In genomic region chr4:114346068-114346747, GRCm38 (mm10) we compare ENCODE assay signal across 8 mouse cellular contexts.
DNase-seq lines count a peak whose midpoint lies in the region; ATAC-seq and TF ChIP-seq lines count a peak whose summit lies in the region.

No protein-coding gene starts in this region.

- H3K27ac ChIP-seq in hindbrain, embryonic 11.5 days (ENCODE audit: low read depth, low read length): no peak overlapping the region
- H3K27ac ChIP-seq in hindbrain, embryonic 13.5 days: no peak overlapping the region
- H3K27ac ChIP-seq in layer of hippocampus, adult 2 months: no peak overlapping the region
- H3K27ac ChIP-seq in midbrain, embryonic 15.5 days: no peak overlapping the region

- no peaks in the 10 kb centered on the region for H3K4me1 ChIP-seq in hindbrain, embryonic 11.5 days (replicated peaks; ENCODE audit: control insufficient read depth, insufficient read depth, low read length)
- H3K4me1 ChIP-seq in hindbrain, embryonic 13.5 days (replicated peaks): no peaks in the 10 kb centered on the region
- no peaks in the 10 kb centered on the region for H3K4me1 ChIP-seq in E14TG2a.4 (replicated peaks; ENCODE audit: low read depth, low read length)
- no peaks in the 10 kb centered on the region for H3K4me1 ChIP-seq in midbrain, embryonic 15.5 days

- H3K9me3 ChIP-seq in hindbrain, embryonic 11.5 days (ENCODE audit: control insufficient read depth, low read length): no peaks in the 10 kb centered on the region
- H3K9me3 ChIP-seq in hindbrain, embryonic 13.5 days: no peaks in the 10 kb centered on the region
- H3K9me3 ChIP-seq in E14TG2a.4 (ENCODE audit: low read length): peaks cover 14% of the 10 kb centered on the region
- H3K9me3 ChIP-seq in midbrain, embryonic 15.5 days: no peaks in the 10 kb centered on the region

- H3K36me3 ChIP-seq in hindbrain, embryonic 11.5 days (ENCODE audit: control insufficient read depth, insufficient read depth, low read length): no peaks in the 10 kb centered on the region
- H3K36me3 ChIP-seq in hindbrain, embryonic 13.5 days: no peaks in the 10 kb centered on the region
- H3K36me3 ChIP-seq in E14TG2a.4 (ENCODE audit: insufficient read depth, low read length): no peaks in the 10 kb centered on the region
- H3K36me3 ChIP-seq in midbrain, embryonic 15.5 days (replicated peaks): no peaks in the 10 kb centered on the region

- H3K27me3 ChIP-seq in hindbrain, embryonic 11.5 days (ENCODE audit: control insufficient read depth, insufficient read depth, low read length): no peaks in the 10 kb centered on the region
- H3K27me3 ChIP-seq in hindbrain, embryonic 13.5 days: no peaks in the 10 kb centered on the region
- no peaks in the 10 kb centered on the region for H3K27me3 ChIP-seq in E14TG2a.4 (ENCODE audit: insufficient read depth, low read length)
- no peaks in the 10 kb centered on the region for H3K27me3 ChIP-seq in midbrain, embryonic 15.5 days (replicated peaks)

- no peak for ATAC-seq in hindbrain, embryonic 11.5 days (ENCODE audit: low FRiP score)
- ATAC-seq in hindbrain, embryonic 13.5 days (ENCODE audit: low FRiP score): no peak
- ATAC-seq in granulocyte monocyte progenitor cell, adult 5-6 weeks (replicated peaks; ENCODE audit: poor library complexity, severe bottlenecking): peak; percentile 66
- ATAC-seq in midbrain, embryonic 15.5 days (replicated peaks): no peak

- no peak overlapping the region for H3K9ac ChIP-seq in hindbrain, embryonic 11.5 days (ENCODE audit: low read depth, low read length)
- no peak overlapping the region for H3K9ac ChIP-seq in hindbrain, embryonic 13.5 days
- no peak overlapping the region for H3K9ac ChIP-seq in midbrain, embryonic 15.5 days

- no peak overlapping the region for H3K4me3 ChIP-seq in hindbrain, embryonic 11.5 days (ENCODE audit: low read depth, low read length)
- H3K4me3 ChIP-seq in hindbrain, embryonic 13.5 days: no peak overlapping the region
- H3K4me3 ChIP-seq in E14TG2a.4 (replicated peaks; ENCODE audit: low read length): no peak overlapping the region
- no peak overlapping the region for H3K4me3 ChIP-seq in layer of hippocampus, adult 2 months
- H3K4me3 ChIP-seq in midbrain, embryonic 15.5 days: no peak overlapping the region

- no peak overlapping the region for H3K4me2 ChIP-seq in hindbrain, embryonic 11.5 days (replicated peaks; ENCODE audit: low read depth, low read length)
- H3K4me2 ChIP-seq in hindbrain, embryonic 13.5 days: no peak overlapping the region
- no peak overlapping the region for H3K4me2 ChIP-seq in midbrain, embryonic 15.5 days

- 0% methylated on average over 2 of the region's 2 CpGs for WGBS in hindbrain, embryonic 11.5 days
- 3% methylated on average over 2 of the region's 2 CpGs for WGBS in hindbrain, embryonic 13.5 days
- WGBS in midbrain, embryonic 15.5 days: 1% methylated on average over 2 of the region's 2 CpGs

- TF ChIP-seq CTCF in E14TG2a.4 (conservative IDR thresholded peaks at IDR 0.05; ENCODE audit: low read length): peak; percentile 48
- TF ChIP-seq CTCF in layer of hippocampus, adult 2 months (conservative IDR thresholded peaks at IDR 0.05): peak; percentile 88

- DNase-seq in hindbrain, embryonic 11.5 days (ENCODE audit: low spot score): peak; percentile 58
- DNase-seq in adrenal gland, postnatal 25 days: peak; percentile 66
- peak; percentile 35 to 53 for DNase-seq in layer of hippocampus, adult 2 months (ENCODE audit: low spot score in 2 of 2)
- DNase-seq in right cerebral cortex, adult 18-20 months: peak; percentile 64
